Mouse (Mus musculus): Measurements from ENCODE around the gene Sptlc3.

- TF ChIP-seq CTCF (IDR thresholded peaks at IDR 0.05; ENCODE audit: low read depth): peak; percentile 55
- TF ChIP-seq EP300 (IDR thresholded peaks at IDR 0.05; ENCODE audit: low read depth): no peak
These were observed 96.2 kb downstream of the Sptlc3 start for GRCm38 (mm10) chr2:139589905-139590304.
